Mouse (Mus musculus) kidney, adult 18-20 months (tissue): ENCODE results near the gene Hoxb7.

Experiments used
- DNase-seq: peaks from one replicate; pipeline ENCODE4 v3.0.0; 2021

The Hoxb7 gene

GRCm38 (mm10) chr11:96286739-96287385, 439 bp downstream of the Hoxb7 start:
- DNase-seq, result peak; percentile 85

- DNase-seq, result no peak
Measured at GRCm38 (mm10) chr11:96287411-96287810, 988 bp downstream of the Hoxb7 start.

- no peak for DNase-seq
Measured at GRCm38 (mm10) chr11:96288455-96289221, 2.2 kb downstream of the Hoxb7 start.

- DNase-seq, result peak; percentile 56
Measured at GRCm38 (mm10) chr11:96289293-96289692, 2.9 kb downstream of the Hoxb7 start.

- no peak for DNase-seq
Measured at GRCm38 (mm10) chr11:96289837-96290236, 3.4 kb downstream of the Hoxb7 start.

- DNase-seq, result no peak
Measured at GRCm38 (mm10) chr11:96290705-96291355, 4.4 kb downstream of the Hoxb7 start.

- DNase-seq, result peak; percentile 85
Measured at GRCm38 (mm10) chr11:96291681-96292564, 5.5 kb downstream of the Hoxb7 start, which contains the start of gene Hoxb6. Hoxb6 (plus strand) TSS chr11:96292476.

- DNase-seq, result peak; percentile 63
Measured at GRCm38 (mm10) chr11:96292565-96293301, 6.3 kb downstream of the Hoxb7 start.

GRCm38 (mm10) chr11:96293302-96293921, 7.0 kb downstream of the Hoxb7 start:
- peak; percentile 65 for DNase-seq

- peak; percentile 95 for DNase-seq
Measured at GRCm38 (mm10) chr11:96294245-96295091, 8.0 kb downstream of the Hoxb7 start.

GRCm38 (mm10) chr11:96295092-96295835, 8.8 kb downstream of the Hoxb7 start:
- DNase-seq, result peak; percentile 86

- DNase-seq, result no peak
Measured at GRCm38 (mm10) chr11:96296997-96297396, 10.6 kb downstream of the Hoxb7 start.

- DNase-seq, result no peak
Measured at GRCm38 (mm10) chr11:96297428-96297827, 11.0 kb downstream of the Hoxb7 start.

- no peak for DNase-seq
Measured at GRCm38 (mm10) chr11:96297968-96298635, 11.7 kb downstream of the Hoxb7 start.

- DNase-seq, result peak; percentile 92
Measured at GRCm38 (mm10) chr11:96298895-96299667, 12.7 kb downstream of the Hoxb7 start.

GRCm38 (mm10) chr11:96299781-96300180, 13.4 kb downstream of the Hoxb7 start:
- DNase-seq, result no peak

- DNase-seq, result peak; percentile 65
Measured at GRCm38 (mm10) chr11:96300354-96301063, 14.1 kb downstream of the Hoxb7 start.

- peak; percentile 50 for DNase-seq
Measured at GRCm38 (mm10) chr11:96301064-96301431, 14.6 kb downstream of the Hoxb7 start.
